Mouse (Mus musculus) lung, postnatal 0 days (tissue): ENCODE measurements around the gene Slc44a1.

Source experiments
- CTCF ChIP-seq: IDR thresholded peaks from 2 replicates; pipeline ENCODE4 v1.5.1; 2016; ENCODE audit warnings: antibody characterized with exemption, mild to moderate bottlenecking
- EP300 ChIP-seq: IDR thresholded peaks from 2 replicates; pipeline ENCODE4 v1.6.1; 2016; ENCODE audit warnings: antibody characterized with exemption, mild to moderate bottlenecking, control low read depth

- no peak for TF ChIP-seq CTCF
- no peak for TF ChIP-seq EP300
These were observed 27.2 kb upstream of the Slc44a1 start for GRCm38 (mm10) chr4:53412991-53413390.
